Mouse (Mus musculus) CH12.LX (cell line): ENCODE measurements around the gene Ntm.

Experiments used
- CHD2 ChIP-seq: IDR thresholded peaks from 2 replicates; pipeline ENCODE4 v1.6.1; 2011; ENCODE audit warnings: low read length, improper control_type of control experiment
- CTCF ChIP-seq, 2 experiments: IDR thresholded peaks in 1 of 2; conservative IDR thresholded peaks in 1 of 2; 2 replicates each; pipeline ENCODE4 v1.5.1; 2011 to 2012; ENCODE audit warnings: low read depth in 2 of 2, low read length in 2 of 2, improper control_type of control experiment in 1 of 2, inconsistent platforms in 1 of 2, mild to moderate bottlenecking in 1 of 2, moderate library complexity in 1 of 2
- EP300 ChIP-seq: IDR thresholded peaks from 2 replicates; pipeline ENCODE4 v1.6.1; 2011; ENCODE audit warnings: low read length, improper control_type of control experiment
- GABPA ChIP-seq: IDR thresholded peaks from 2 replicates; pipeline ENCODE4 v1.6.1; 2012; ENCODE audit warnings: low read depth, low read length, improper control_type of control experiment, inconsistent platforms; ENCODE audit not compliant: insufficient replicate concordance
- IRF4 ChIP-seq: IDR thresholded peaks from 2 replicates; pipeline ENCODE4 v1.6.1; 2014; ENCODE audit warnings: low read depth, mild to moderate bottlenecking, inconsistent platforms, low read length, improper control_type of control experiment
- JUND ChIP-seq: conservative IDR thresholded peaks from 2 replicates; pipeline ENCODE4 v1.6.1; 2011; ENCODE audit warnings: low read depth, low read length, improper control_type of control experiment
- KAT2A ChIP-seq: IDR thresholded peaks from 2 replicates; pipeline ENCODE4 v1.6.1; 2012; ENCODE audit warnings: low read length, improper control_type of control experiment, inconsistent platforms; ENCODE audit not compliant: insufficient replicate concordance
- MAZ ChIP-seq: IDR thresholded peaks from 2 replicates; pipeline ENCODE4 v1.6.1; 2012; ENCODE audit warnings: low read depth, mild to moderate bottlenecking, inconsistent platforms, low read length, improper control_type of control experiment, moderate library complexity
- POLR2A ChIP-seq: IDR thresholded peaks from 2 replicates; pipeline ENCODE4 v1.6.1; 2011; ENCODE audit warnings: low read depth, mild to moderate bottlenecking, improper control_type of control experiment, low read length
- POLR2AphosphoS2 ChIP-seq: IDR thresholded peaks from 2 replicates; pipeline ENCODE4 v1.6.1; 2011; ENCODE audit warnings: low read depth, low read length, improper control_type of control experiment
- SMC3 ChIP-seq: IDR thresholded peaks from 2 replicates; pipeline ENCODE4 v1.6.1; 2011; ENCODE audit warnings: low read depth, low read length, improper control_type of control experiment
- ZMIZ1 ChIP-seq: IDR thresholded peaks from 2 replicates; pipeline ENCODE4 v1.6.1; 2012; ENCODE audit warnings: low read depth, mild to moderate bottlenecking, inconsistent platforms, low read length, improper control_type of control experiment
- ZNF384 ChIP-seq: IDR thresholded peaks from 2 replicates; pipeline ENCODE4 v1.6.1; 2012; ENCODE audit warnings: low read depth, low read length, improper control_type of control experiment, inconsistent platforms

GRCm38 (mm10) chr9:29410284-29410683 is 552.7 kb downstream of the Ntm start:
- TF ChIP-seq CTCF (conservative IDR thresholded peaks at IDR 0.05 in 1 of 2, IDR thresholded peaks at IDR 0.05 in 1 of 2; ENCODE audit: low read depth in 2 of 2, low read length in 2 of 2) = no peak
- no peak for TF ChIP-seq CHD2
- no peak for TF ChIP-seq MAZ
- TF ChIP-seq ZMIZ1 = no peak
- no peak for TF ChIP-seq POLR2A
- TF ChIP-seq JUND = no peak
- no peak for TF ChIP-seq POLR2AphosphoS2
- TF ChIP-seq GABPA = no peak
- TF ChIP-seq IRF4 = no peak
- no peak for TF ChIP-seq EP300
- no peak for TF ChIP-seq KAT2A
- no peak for TF ChIP-seq SMC3
- no peak for TF ChIP-seq ZNF384
